Mouse (Mus musculus): ENCODE measurements at regions not wholly inside any gene's neighbourhood (a gene's known extent, or its start where the extent isn't known, plus 50 kb on each side); places are given as distances from the start of the nearest gene placed in this dataset.

GRCm38 (mm10) chr7:34587239-34587638 lies 69.3 kb downstream of the Kctd15 start:
- no peak for DNase-seq

DNA sequence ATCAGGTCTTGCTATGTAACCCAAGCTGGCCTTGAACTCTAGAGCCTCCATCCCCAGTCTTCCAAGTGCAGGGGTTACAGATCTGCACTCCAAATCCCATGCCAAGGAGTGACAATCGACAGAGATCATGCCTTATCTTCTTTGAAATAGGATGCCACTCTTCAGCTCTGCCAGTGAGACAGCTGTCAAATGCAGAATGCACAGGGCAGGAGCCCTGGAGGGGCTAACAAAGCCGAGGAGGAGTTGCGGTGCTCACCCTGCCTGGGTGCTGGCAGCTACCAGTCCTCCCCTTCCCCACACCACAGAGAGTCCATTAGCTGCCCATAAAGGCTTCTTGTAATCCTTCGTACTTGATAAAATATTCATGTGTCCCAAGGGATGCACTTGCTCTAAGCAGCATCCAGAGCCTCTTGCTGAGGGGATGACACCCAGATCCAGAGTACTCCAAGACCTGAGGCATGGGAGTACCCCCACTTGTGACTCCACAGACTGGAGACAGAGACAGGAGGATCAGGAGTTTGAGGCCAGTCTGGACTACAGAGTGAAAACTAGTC lies 71.1 kb downstream of the Kctd15 start:
- DNase-seq = no peak

DNA sequence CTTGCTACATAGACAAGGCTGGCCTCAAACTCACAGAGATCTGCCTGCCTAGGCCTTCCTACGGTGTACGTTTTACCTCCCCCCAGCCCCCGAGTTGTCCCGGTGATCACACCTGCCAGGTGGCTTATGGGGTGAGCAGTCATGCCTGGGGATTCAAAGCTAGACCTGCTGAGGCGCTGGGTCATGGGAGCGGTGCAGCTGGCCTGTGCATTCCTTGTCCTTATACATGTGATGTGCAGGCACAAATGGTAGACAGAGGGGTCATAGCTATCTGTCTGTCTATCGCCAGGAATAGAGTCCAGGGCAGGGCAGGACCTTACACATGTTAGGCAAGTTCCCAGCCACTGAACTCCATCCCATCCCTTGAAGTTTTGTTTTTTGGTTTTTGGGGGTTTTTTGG lies 71.7 kb downstream of the Kctd15 start:
- DNase-seq = no peak

- no peak for DNase-seq
Observed at GRCm38 (mm10) chr7:34580866-34581265, 75.7 kb downstream of the Kctd15 start.

DNA sequence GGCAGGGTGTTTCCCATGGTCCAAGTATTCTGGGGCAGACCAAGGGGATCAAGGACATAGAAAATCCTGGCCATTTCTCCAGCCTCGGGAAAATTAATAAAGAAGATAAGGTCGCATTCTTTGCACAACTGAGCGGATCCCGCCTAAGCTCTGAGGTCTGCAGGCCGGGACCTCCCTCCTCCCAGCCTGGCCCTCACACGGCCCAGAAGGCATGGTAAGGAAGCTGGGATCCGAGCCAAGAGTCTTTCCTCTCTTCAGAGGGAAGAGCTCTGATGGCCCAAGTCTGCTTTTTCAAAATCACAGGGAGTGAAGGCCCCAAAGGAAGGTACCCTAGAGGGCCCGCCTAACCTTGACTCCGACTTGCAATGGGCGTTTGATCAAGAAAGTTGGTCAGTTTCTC lies 85.2 kb downstream of the Kctd15 start:
- DNase-seq = peak; percentile 62 to 71

- peak; percentile 74 to 88 for DNase-seq
Observed at GRCm38 (mm10) chr7:34570114-34571065, 86.1 kb downstream of the Kctd15 start.

DNA sequence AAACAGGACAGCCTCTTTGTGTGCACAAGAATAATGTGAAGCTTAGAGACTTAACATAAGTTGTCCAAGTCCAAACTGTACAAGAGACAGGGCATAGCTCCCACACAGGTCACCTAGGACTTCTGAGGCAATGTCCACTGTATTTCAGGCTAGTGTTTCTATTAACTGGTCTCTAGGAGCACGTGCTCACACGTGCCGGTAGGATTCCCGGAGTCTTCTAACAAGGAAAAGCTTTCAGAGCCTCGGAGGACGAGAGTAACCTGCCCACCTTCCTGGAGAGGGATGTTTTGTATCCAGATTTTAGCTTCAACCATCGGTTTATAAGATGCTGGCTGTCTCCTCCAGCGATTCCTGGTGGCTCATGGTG lies 86.8 kb downstream of the Kctd15 start:
- no peak for DNase-seq

- DNase-seq = no peak
Observed at GRCm38 (mm10) chr7:34567575-34567974, 89.0 kb downstream of the Kctd15 start.

DNA sequence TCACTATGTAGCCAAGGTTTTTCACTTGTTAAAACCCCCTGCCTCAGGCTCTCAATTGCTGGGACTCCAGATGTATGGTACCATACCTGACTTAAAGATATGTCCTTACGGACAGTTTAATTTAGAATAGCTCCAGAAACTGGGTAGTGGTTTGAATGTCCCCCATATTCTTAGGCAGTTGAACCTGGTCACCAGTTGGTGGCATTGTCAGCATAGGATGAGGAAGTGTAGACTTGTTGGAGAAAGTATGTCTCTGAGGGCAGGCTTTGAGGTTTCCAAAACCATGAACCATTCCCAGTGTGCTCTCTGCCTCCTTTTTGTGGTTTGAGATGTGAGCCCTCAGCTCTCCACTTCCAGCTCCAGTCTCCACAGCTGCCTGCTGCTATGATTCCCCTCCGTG lies 94.4 kb downstream of the Kctd15 start:
- no peak for DNase-seq

GRCm38 (mm10) chr7:34558615-34559343 lies 97.8 kb downstream of the Kctd15 start:
- no peak for DNase-seq

DNA sequence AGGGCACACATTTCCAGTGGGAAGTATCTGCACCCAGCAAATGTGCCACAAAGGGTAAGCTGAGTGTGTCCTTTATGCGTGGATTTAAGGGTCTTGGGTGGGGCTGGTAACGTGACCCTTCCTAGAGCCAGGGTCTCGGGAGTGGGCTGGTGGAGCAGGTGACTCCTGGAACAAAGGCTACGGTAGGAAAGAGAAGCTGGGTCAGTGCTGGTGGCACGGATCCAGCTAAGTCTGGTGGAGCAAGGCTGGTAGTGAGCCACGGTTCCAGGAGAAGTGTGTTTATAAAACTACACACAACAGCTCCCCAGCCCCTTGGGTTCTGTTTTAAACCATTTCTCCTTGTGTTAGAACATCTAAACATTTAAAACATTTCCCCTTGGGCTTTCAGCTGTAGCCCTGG lies 101.3 kb downstream of the Kctd15 start:
- DNase-seq = no peak

GRCm38 (mm10) chr7:34546609-34547316 lies 109.8 kb downstream of the Kctd15 start:
- peak in 1 of 2 experiments; percentile 32 for DNase-seq

DNA sequence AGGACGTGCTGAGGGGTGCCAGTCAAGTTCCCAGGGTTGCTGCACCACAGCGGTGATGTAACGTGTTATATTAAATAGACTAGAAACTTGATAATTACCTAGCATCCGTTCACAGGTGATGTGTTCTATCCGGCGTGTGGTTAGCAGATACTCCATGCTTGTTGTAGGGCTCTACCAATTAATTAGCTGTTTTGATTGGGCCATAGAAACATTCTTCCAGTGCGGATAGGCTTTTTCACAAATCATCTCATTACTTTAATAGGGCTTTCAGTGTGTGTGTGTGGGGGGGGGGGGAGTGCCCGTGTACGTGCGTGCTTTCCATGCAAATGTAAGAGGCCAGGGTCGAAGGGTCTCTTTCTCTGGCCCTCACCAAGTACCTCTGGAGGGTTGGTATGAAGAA lies 110.6 kb downstream of the Kctd15 start:
- DNase-seq = no peak

DNA sequence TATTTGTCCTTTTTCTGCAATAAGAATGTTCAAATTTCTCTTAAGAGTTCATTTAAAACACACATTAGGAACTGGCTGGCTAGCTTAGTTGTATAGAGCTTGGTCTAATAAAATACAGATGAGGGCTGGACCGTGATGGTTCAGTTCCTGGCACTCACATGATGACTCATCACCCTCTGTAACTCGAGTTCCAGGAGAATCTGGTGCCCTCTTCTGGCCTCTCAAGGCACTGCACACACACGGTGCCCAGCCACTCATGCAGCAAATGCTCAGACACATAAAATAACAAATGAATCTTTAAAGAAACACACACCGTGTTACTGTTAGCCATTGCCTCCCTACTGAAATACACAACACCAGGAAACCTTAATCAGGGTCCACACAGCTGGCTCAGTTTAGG lies 114.6 kb downstream of the Kctd15 start:
- no peak for DNase-seq

DNA sequence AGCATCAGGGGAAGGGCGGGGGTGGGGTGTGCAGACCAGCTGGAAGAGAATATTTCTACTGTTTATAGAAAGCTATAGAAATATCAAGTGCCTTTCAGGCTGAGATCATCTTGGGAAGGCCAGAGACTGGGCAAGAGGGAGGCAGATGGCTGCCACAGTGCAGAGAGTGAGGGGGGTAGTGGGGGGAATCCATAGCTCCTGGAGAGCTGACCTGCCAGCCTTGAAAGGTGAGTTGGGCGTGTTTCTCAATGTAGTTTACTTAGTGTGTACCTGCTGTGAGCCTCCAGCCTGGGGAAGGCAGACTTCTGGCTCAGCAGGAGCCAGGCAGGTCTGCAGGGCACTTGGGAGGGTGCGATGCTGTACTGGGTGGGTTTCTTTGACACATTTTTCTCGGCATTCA lies 115.5 kb downstream of the Kctd15 start:
- DNase-seq = no peak

GRCm38 (mm10) chr7:34539856-34540255 lies 116.7 kb downstream of the Kctd15 start:
- DNase-seq = no peak

- no peak for DNase-seq
Observed at GRCm38 (mm10) chr7:34538310-34539055, 118.0 kb downstream of the Kctd15 start.

GRCm38 (mm10) chr7:34537122-34537521 lies 119.4 kb downstream of the Kctd15 start:
- no peak for DNase-seq

- no peak for DNase-seq
Observed at GRCm38 (mm10) chr7:34534241-34534640, 122.3 kb downstream of the Kctd15 start.

GRCm38 (mm10) chr7:34531639-34532038 lies 124.9 kb downstream of the Kctd15 start:
- DNase-seq = no peak

GRCm38 (mm10) chr7:34507858-34508257 lies 114.7 kb upstream of the Lsm14a start:
- DNase-seq = peak in 1 of 2 experiments; percentile 6

GRCm38 (mm10) chr7:34506816-34507215 lies 113.7 kb upstream of the Lsm14a start:
- no peak for DNase-seq
